Mouse (Mus musculus): Measurements from ENCODE around the gene Ttyh1.
A peak's percentile ranks its signal among the peaks of the same experiment; 100 is the strongest.

The Ttyh1 gene

GRCm38 (mm10) chr7:4170193-4170938 lies 51.2 kb downstream of the Ttyh1 start:
- no peak for DNase-seq (ENCODE audit: low read depth, low spot score)

GRCm38 (mm10) chr7:4178438-4178837 lies 59.2 kb downstream of the Ttyh1 start:
- peak; percentile 77 for DNase-seq (ENCODE audit: low read depth, low spot score)

Measured in 3T3-L1 (cell line).